In the genomic region with DNA sequence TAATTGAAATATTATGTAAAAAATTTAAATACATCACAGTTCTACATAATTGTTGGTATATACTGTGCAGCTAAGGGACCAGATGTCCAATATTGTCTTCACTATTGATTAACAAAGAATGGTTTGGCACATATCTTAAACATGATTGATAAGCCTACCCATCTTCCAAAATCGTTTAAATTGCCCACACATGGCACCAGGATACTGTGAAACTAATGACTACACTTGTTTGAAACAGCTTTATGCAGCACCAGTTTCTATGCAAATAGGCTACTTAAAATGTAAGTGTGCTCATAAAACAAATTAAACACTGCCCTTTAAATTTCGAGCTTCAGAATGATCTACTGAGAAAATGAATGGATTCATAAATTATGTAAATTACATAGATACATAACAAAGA, we compare ENCODE assay signal across 22 mouse cellular contexts.
A peak's percentile ranks its signal among the peaks of the same experiment; 100 is the strongest.
DNase-seq lines count a peak whose midpoint lies in the region; ATAC-seq lines count a peak whose summit lies in the region.
"Had no signal": no experiment of that assay in that cellular context is flagged by ENCODE, and none has a peak within 500 bp of the region (broad histone marks: within the 10 kb centered on the region; RNA-seq: fewer than 3 reads in every experiment).

No protein-coding gene starts in this region.

- no peaks in the 10 kb centered on the region for H3K9me3 ChIP-seq in forebrain, embryonic 16.5 days (ENCODE audit: control insufficient read depth, low read length)
- H3K9me3 ChIP-seq in forebrain, embryonic 11.5 days (ENCODE audit: control insufficient read depth, low read length), result no peaks in the 10 kb centered on the region
- no peaks in the 10 kb centered on the region for H3K9me3 ChIP-seq in neural tube, embryonic 12.5 days
- H3K9me3 ChIP-seq in neural tube, embryonic 13.5 days, result no peaks in the 10 kb centered on the region
- H3K9me3 ChIP-seq in neural tube, embryonic 15.5 days (replicated peaks), result no peaks in the 10 kb centered on the region
- H3K9me3 ChIP-seq: embryonic facial prominence, embryonic 13.5 days; embryonic facial prominence, embryonic 15.5 days; forebrain, embryonic 10.5 days; forebrain, embryonic 13.5 days had no signal

- no peak overlapping the region for H3K9ac ChIP-seq in forebrain, embryonic 16.5 days (replicated peaks; ENCODE audit: low read depth, low read length)
- no peak overlapping the region for H3K9ac ChIP-seq in forebrain, embryonic 11.5 days (ENCODE audit: low read length)
- H3K9ac ChIP-seq in neural tube, embryonic 12.5 days, result no peak overlapping the region
- H3K9ac ChIP-seq in neural tube, embryonic 13.5 days, result no peak overlapping the region
- no peak overlapping the region for H3K9ac ChIP-seq in neural tube, embryonic 15.5 days (replicated peaks)
- H3K9ac ChIP-seq: embryonic facial prominence, embryonic 13.5 days; embryonic facial prominence, embryonic 15.5 days; forebrain, embryonic 13.5 days had no signal

- H3K4me2 ChIP-seq in forebrain, embryonic 16.5 days (ENCODE audit: low read length), result no peak overlapping the region
- H3K4me2 ChIP-seq in forebrain, embryonic 11.5 days (ENCODE audit: low read depth, low read length, severe bottlenecking), result no peak overlapping the region
- H3K4me2 ChIP-seq in neural tube, embryonic 12.5 days (replicated peaks), result no peak overlapping the region
- H3K4me2 ChIP-seq in neural tube, embryonic 13.5 days, result no peak overlapping the region
- H3K4me2 ChIP-seq in neural tube, embryonic 15.5 days, result no peak overlapping the region
- H3K4me2 ChIP-seq: embryonic facial prominence, embryonic 13.5 days; embryonic facial prominence, embryonic 15.5 days; forebrain, embryonic 13.5 days had no signal

- no peak for DNase-seq in forebrain, embryonic 11.5 days (ENCODE audit: low spot score)
- no peak for DNase-seq in neural tube, embryonic 10.5 days (ENCODE audit: extremely low spot score, low spot score)
- DNase-seq in layer of hippocampus, adult 8-10 months (ENCODE audit: low spot score in 2 of 2), result no peak
- no peak for DNase-seq in embryo, embryonic 10.5 days (ENCODE audit: low spot score)
- DNase-seq: adrenal gland, adult 2 months; adrenal gland, postnatal 10 days; adrenal gland, postnatal 25 days; cerebellum, adult 11-12 months; cerebellum, adult 2 months; cerebellum, adult 9-10 months; cerebellum, postnatal 10 days; cerebellum, postnatal 25 days; embryo, embryonic 11 days had no signal

- WGBS in forebrain, embryonic 16.5 days, result 33% methylated on average over 2 of the region's 2 CpGs
- WGBS in forebrain, embryonic 11.5 days, result 75% methylated on average over 2 of the region's 2 CpGs
- 50% methylated on average over 2 of the region's 2 CpGs for WGBS in neural tube, embryonic 12.5 days
- WGBS in neural tube, embryonic 13.5 days, result 42% methylated on average over 2 of the region's 2 CpGs
- WGBS in neural tube, embryonic 15.5 days, result 25% methylated on average over 2 of the region's 2 CpGs

- no peaks in the 10 kb centered on the region for H3K36me3 ChIP-seq in forebrain, embryonic 16.5 days (ENCODE audit: control insufficient read depth, insufficient read depth)
- no peaks in the 10 kb centered on the region for H3K36me3 ChIP-seq in forebrain, embryonic 11.5 days (ENCODE audit: control insufficient read depth, insufficient read depth, low read length)
- H3K36me3 ChIP-seq in neural tube, embryonic 12.5 days, result no peaks in the 10 kb centered on the region
- no peaks in the 10 kb centered on the region for H3K36me3 ChIP-seq in neural tube, embryonic 13.5 days
- no peaks in the 10 kb centered on the region for H3K36me3 ChIP-seq in neural tube, embryonic 15.5 days
- H3K36me3 ChIP-seq: embryonic facial prominence, embryonic 13.5 days; embryonic facial prominence, embryonic 15.5 days; forebrain, embryonic 10.5 days had no signal

- H3K4me3 ChIP-seq in forebrain, embryonic 16.5 days (replicated peaks; ENCODE audit: low read length), result no peak overlapping the region
- H3K4me3 ChIP-seq in forebrain, embryonic 11.5 days (ENCODE audit: low read depth, low read length), result no peak overlapping the region
- no peak overlapping the region for H3K4me3 ChIP-seq in neural tube, embryonic 12.5 days
- H3K4me3 ChIP-seq in neural tube, embryonic 13.5 days, result no peak overlapping the region
- no peak overlapping the region for H3K4me3 ChIP-seq in neural tube, embryonic 15.5 days (replicated peaks)
- H3K4me3 ChIP-seq: embryonic facial prominence, embryonic 13.5 days; embryonic facial prominence, embryonic 15.5 days; erythroblast, embryonic 14.5 days; forebrain, embryonic 10.5 days; forebrain, embryonic 13.5 days had no signal

- peak; percentile 49 for ATAC-seq in forebrain, embryonic 16.5 days
- no peak for ATAC-seq in forebrain, embryonic 11.5 days (replicated peaks; ENCODE audit: low FRiP score)
- peak; percentile 25; the same call in 1 of the 2 replicates for ATAC-seq in neural tube, embryonic 12.5 days (ENCODE audit: low FRiP score, low read depth)
- peak; percentile 63; the same call in 1 of the 2 replicates for ATAC-seq in neural tube, embryonic 13.5 days (ENCODE audit: low read depth)
- 0 out of 2 replicates have a peak, but pooled peaks have one; percentile 17 for ATAC-seq in neural tube, embryonic 15.5 days (ENCODE audit: low FRiP score)
- ATAC-seq: forebrain, embryonic 13.5 days had no signal

- H3K4me1 ChIP-seq in forebrain, embryonic 16.5 days (replicated peaks; ENCODE audit: control insufficient read depth, insufficient read depth, low read length), result no peaks in the 10 kb centered on the region
- no peaks in the 10 kb centered on the region for H3K4me1 ChIP-seq in forebrain, embryonic 11.5 days (replicated peaks; ENCODE audit: control insufficient read depth, insufficient read depth, low read length)
- no peaks in the 10 kb centered on the region for H3K4me1 ChIP-seq in neural tube, embryonic 12.5 days
- H3K4me1 ChIP-seq in neural tube, embryonic 13.5 days (replicated peaks), result no peaks in the 10 kb centered on the region
- no peaks in the 10 kb centered on the region for H3K4me1 ChIP-seq in neural tube, embryonic 15.5 days
- H3K4me1 ChIP-seq: embryonic facial prominence, embryonic 13.5 days; embryonic facial prominence, embryonic 15.5 days; forebrain, embryonic 10.5 days; forebrain, embryonic 13.5 days had no signal

- H3K27ac ChIP-seq in forebrain, embryonic 16.5 days (ENCODE audit: low read length), result no peak overlapping the region
- no peak overlapping the region for H3K27ac ChIP-seq in forebrain, embryonic 11.5 days (ENCODE audit: low read depth, low read length)
- no peak overlapping the region for H3K27ac ChIP-seq in neural tube, embryonic 12.5 days
- H3K27ac ChIP-seq in neural tube, embryonic 13.5 days (replicated peaks), result no peak overlapping the region
- H3K27ac ChIP-seq in neural tube, embryonic 15.5 days (replicated peaks), result no peak overlapping the region
- H3K27ac ChIP-seq: embryonic facial prominence, embryonic 13.5 days; embryonic facial prominence, embryonic 15.5 days; forebrain, embryonic 10.5 days; forebrain, embryonic 13.5 days had no signal

- no peaks in the 10 kb centered on the region for H3K27me3 ChIP-seq in forebrain, embryonic 16.5 days (replicated peaks; ENCODE audit: control insufficient read depth, insufficient read depth, low read length)
- H3K27me3 ChIP-seq in forebrain, embryonic 11.5 days (ENCODE audit: control insufficient read depth, insufficient read depth, low read length), result no peaks in the 10 kb centered on the region
- no peaks in the 10 kb centered on the region for H3K27me3 ChIP-seq in neural tube, embryonic 12.5 days (replicated peaks)
- H3K27me3 ChIP-seq in neural tube, embryonic 13.5 days, result no peaks in the 10 kb centered on the region
- no peaks in the 10 kb centered on the region for H3K27me3 ChIP-seq in neural tube, embryonic 15.5 days (replicated peaks)
- H3K27me3 ChIP-seq: embryonic facial prominence, embryonic 13.5 days; embryonic facial prominence, embryonic 15.5 days; forebrain, embryonic 13.5 days had no signal
